Mouse (Mus musculus) heart, embryonic 12.5 days (tissue): Measurements from ENCODE around the gene Dtx1. TPM values are rescaled to one million over a fixed set of nuclear protein-coding genes. Genes with fewer than 3 reads are reported as not detected.

Source experiments
- ATAC-seq: fragments of 200-750 bp; cut with Nextera tagmentation; 2 replicates; pipeline ENCODE4 v1.8.0; 2017; ENCODE audit warnings: moderate TSS enrichment, moderate library complexity; ENCODE audit not compliant: insufficient number of reproducible peaks, low FRiP score
- H3K27ac ChIP-seq: fragments of 300-500 bp; sonication (generic); 2 replicates; pipeline ENCODE4 v1.5.1; 2016; ENCODE audit warnings: mild to moderate bottlenecking, moderate library complexity; ENCODE audit not compliant: poor library complexity, severe bottlenecking
- H3K27me3 ChIP-seq: fragments of 300-500 bp; sonication (generic); replicated peaks from 2 replicates; pipeline ENCODE4 v1.6.1; 2016; ENCODE audit warnings: mild to moderate bottlenecking, moderate library complexity
- H3K36me3 ChIP-seq: fragments of 300-500 bp; sonication (generic); 2 replicates; pipeline ENCODE4 v1.6.1; 2016; ENCODE audit warnings: mild to moderate bottlenecking, moderate library complexity
- H3K4me1 ChIP-seq: fragments of 300-500 bp; sonication (generic); replicated peaks from 2 replicates; pipeline ENCODE4 v1.6.1; 2016; ENCODE audit warnings: mild to moderate bottlenecking
- H3K4me2 ChIP-seq: fragments of 300-500 bp; sonication (generic); 2 replicates; pipeline ENCODE4 v1.6.1; 2016; ENCODE audit warnings: mild to moderate bottlenecking, moderate library complexity
- H3K4me3 ChIP-seq: fragments of 300-500 bp; sonication (generic); 2 replicates; pipeline ENCODE4 v1.5.1; 2016; ENCODE audit warnings: mild to moderate bottlenecking
- H3K9ac ChIP-seq: fragments of 300-500 bp; sonication (generic); 2 replicates; pipeline ENCODE4 v1.6.1; 2016; ENCODE audit warnings: mild to moderate bottlenecking, moderate library complexity
- H3K9me3 ChIP-seq: fragments of 300-500 bp; sonication (generic); replicated peaks from 2 replicates; pipeline ENCODE4 v1.6.1; 2016; ENCODE audit warnings: mild to moderate bottlenecking, moderate library complexity
- WGBS: fragments of 180-500 bp; shearing (Covaris S2); methylation state at CpG from one replicate; pipeline ENCODE4 v1.1.7; 2016; 5-methylcytosine and 5-hydroxymethylcytosine counted together
- polyA plus RNA-seq: library from polyadenylated mRNA; unstranded; fragments of >200 nt; fragmentation: Nextera tagmentation; extraction: Ambion mirVana; gene quantifications from 2 replicates; pipeline ENCODE4 v1.2.1, GENCODE M21; 2016

Gene Dtx1
- polyA plus RNA-seq, 1 experiment from 2014 or later, result 0.28 TPM

- 3% methylated on average over 24 of the region's 24 CpGs for WGBS
- H3K36me3 ChIP-seq, result no peaks in the 10 kb centered on the region
- peak overlapping the region; percentile 64 for H3K9ac ChIP-seq
- H3K27ac ChIP-seq, result no peak overlapping the region
- H3K9me3 ChIP-seq, result no peaks in the 10 kb centered on the region
- peak overlapping the region; percentile 82 for H3K4me2 ChIP-seq
- peaks cover 62% of the 10 kb centered on the region for H3K27me3 ChIP-seq
- peak; percentile 78 for ATAC-seq
- H3K4me3 ChIP-seq, result peak overlapping the region; percentile 50
- peaks cover 15% of the 10 kb centered on the region; the same call in 1 of the 2 replicates for H3K4me1 ChIP-seq
Observed at GRCm38 (mm10) chr5:120679676-120680555, 31.8 kb downstream of the Dtx1 start.

- H3K9me3 ChIP-seq, result no peaks in the 10 kb centered on the region
- H3K9ac ChIP-seq, result no peak overlapping the region
- WGBS, result 13% methylated on average over 2 of the region's 2 CpGs
- no peak overlapping the region for H3K4me2 ChIP-seq
- peaks cover 9% of the 10 kb centered on the region; the same call in 1 of the 2 replicates for H3K4me1 ChIP-seq
- no peaks in the 10 kb centered on the region for H3K36me3 ChIP-seq
- no peak for ATAC-seq
- no peak overlapping the region for H3K4me3 ChIP-seq
- no peak overlapping the region for H3K27ac ChIP-seq
- H3K27me3 ChIP-seq, result peaks cover 38% of the 10 kb centered on the region
Observed at GRCm38 (mm10) chr5:120677516-120677915, 34.2 kb downstream of the Dtx1 start.

GRCm38 (mm10) chr5:120674229-120675145 is 37.2 kb downstream of the Dtx1 start:
- no peaks in the 10 kb centered on the region for H3K36me3 ChIP-seq
- no peak overlapping the region for H3K4me3 ChIP-seq
- 0 out of 2 replicates have a peak, but pooled peaks cover 18% of the 10 kb centered on the region for H3K27me3 ChIP-seq
- H3K4me1 ChIP-seq, result peaks cover 2% of the 10 kb centered on the region; the same call in 1 of the 2 replicates
- no peak overlapping the region for H3K27ac ChIP-seq
- 35% methylated on average over 21 of the region's 21 CpGs for WGBS
- H3K4me2 ChIP-seq, result no peak overlapping the region
- H3K9me3 ChIP-seq, result no peaks in the 10 kb centered on the region
- no peak overlapping the region for H3K9ac ChIP-seq
- no peak for ATAC-seq

GRCm38 (mm10) chr5:120673626-120674025 is 38.1 kb downstream of the Dtx1 start:
- no peaks in the 10 kb centered on the region for H3K36me3 ChIP-seq
- no peaks in the 10 kb centered on the region for H3K9me3 ChIP-seq
- no peak overlapping the region for H3K27ac ChIP-seq
- no peak overlapping the region for H3K9ac ChIP-seq
- no peaks in the 10 kb centered on the region for H3K4me1 ChIP-seq
- H3K4me2 ChIP-seq, result no peak overlapping the region
- WGBS, result 2% methylated on average over 12 of the region's 12 CpGs
- H3K4me3 ChIP-seq, result no peak overlapping the region
- ATAC-seq, result no peak
- 0 out of 2 replicates have a peak, but pooled peaks cover 11% of the 10 kb centered on the region for H3K27me3 ChIP-seq

- ATAC-seq, result no peak
- Histone ChIP-seq H3K9ac (no peak overlapping the region), H3K9me3 (no peaks in the 10 kb centered on the region), H3K4me1 (no peaks in the 10 kb centered on the region), H3K27me3 (peaks cover 21% of the 10 kb centered on the region), H3K4me3 (no peak overlapping the region), H3K4me2 (no peak overlapping the region), H3K27ac (no peak overlapping the region), H3K36me3 (no peaks in the 10 kb centered on the region)
- WGBS, result 70% methylated on average over 3 of the region's 3 CpGs
Observed at GRCm38 (mm10) chr5:120671865-120672264, 39.9 kb downstream of the Dtx1 start.

- ATAC-seq, result no peak
Observed at GRCm38 (mm10) chr5:120670132-120670531, 41.6 kb downstream of the Dtx1 start.

GRCm38 (mm10) chr5:120668761-120669160 is 43.0 kb downstream of the Dtx1 start:
- Histone ChIP-seq H3K4me1 (no peaks in the 10 kb centered on the region), H3K9me3 (no peaks in the 10 kb centered on the region), H3K27me3 (peaks cover 38% of the 10 kb centered on the region), H3K36me3 (no peaks in the 10 kb centered on the region), H3K9ac (no peak overlapping the region), H3K4me2 (no peak overlapping the region), H3K4me3 (no peak overlapping the region), H3K27ac (no peak overlapping the region)
- WGBS, result 63% methylated on average over 7 of the region's 7 CpGs
- no peak for ATAC-seq

More at GRCm38 (mm10) chr5:120670132-120670531, 41.6 kb downstream of the Dtx1 start:
- Histone ChIP-seq H3K27ac (no peak overlapping the region), H3K9me3 (no peaks in the 10 kb centered on the region), H3K9ac (no peak overlapping the region), H3K36me3 (no peaks in the 10 kb centered on the region), H3K27me3 (peaks cover 26% of the 10 kb centered on the region), H3K4me3 (no peak overlapping the region), H3K4me1 (no peaks in the 10 kb centered on the region), H3K4me2 (no peak overlapping the region)
- WGBS, result 82% methylated on average over 7 of the region's 7 CpGs

GRCm38 (mm10) chr5:120664888-120665287 is 46.8 kb downstream of the Dtx1 start:
- ATAC-seq, result no peak
- Histone ChIP-seq H3K9ac (no peak overlapping the region), H3K9me3 (no peaks in the 10 kb centered on the region), H3K27me3 (peaks cover 66% of the 10 kb centered on the region), H3K36me3 (no peaks in the 10 kb centered on the region), H3K4me2 (no peak overlapping the region), H3K4me1 (no peaks in the 10 kb centered on the region), H3K27ac (no peak overlapping the region), H3K4me3 (no peak overlapping the region)
- 43% methylated on average over 2 of the region's 2 CpGs for WGBS

- Histone ChIP-seq H3K4me1 (no peaks in the 10 kb centered on the region), H3K4me3 (no peak overlapping the region), H3K9ac (no peak overlapping the region), H3K9me3 (no peaks in the 10 kb centered on the region), H3K36me3 (no peaks in the 10 kb centered on the region), H3K27ac (no peak overlapping the region), H3K4me2 (no peak overlapping the region), H3K27me3 (peaks cover 70% of the 10 kb centered on the region)
- 49% methylated on average over 5 of the region's 5 CpGs for WGBS
- no peak for ATAC-seq
Observed at GRCm38 (mm10) chr5:120660816-120661215, 50.9 kb downstream of the Dtx1 start.

GRCm38 (mm10) chr5:120656281-120656751 is 55.4 kb downstream of the Dtx1 start:
- Histone ChIP-seq H3K9ac (no peak overlapping the region), H3K4me3 (no peak overlapping the region), H3K4me2 (no peak overlapping the region), H3K36me3 (no peaks in the 10 kb centered on the region), H3K4me1 (no peaks in the 10 kb centered on the region), H3K27me3 (peaks cover 69% of the 10 kb centered on the region), H3K27ac (no peak overlapping the region), H3K9me3 (no peaks in the 10 kb centered on the region)
- no peak for ATAC-seq
- 80% methylated on average over 12 of the region's 12 CpGs for WGBS

- WGBS, result 87% methylated on average over 2 of the region's 2 CpGs
Observed at GRCm38 (mm10) chr5:120653873-120654272, 57.9 kb downstream of the Dtx1 start.

More at GRCm38 (mm10) chr5:120653873-120654272, 57.9 kb downstream of the Dtx1 start:
- ATAC-seq, result no peak
- Histone ChIP-seq H3K4me2 (no peak overlapping the region), H3K9ac (no peak overlapping the region), H3K4me3 (no peak overlapping the region), H3K4me1 (peaks cover 3% of the 10 kb centered on the region), H3K27ac (no peak overlapping the region), H3K27me3 (peaks cover 80% of the 10 kb centered on the region), H3K9me3 (no peaks in the 10 kb centered on the region), H3K36me3 (no peaks in the 10 kb centered on the region)
